Mouse (Mus musculus): ENCODE results near the gene Cdk10. TPM values are rescaled to one million over a fixed set of nuclear protein-coding genes. Genes with fewer than 3 reads are reported as not detected.

Gene Cdk10
- polyA plus RNA-seq, 1 experiment from 2014 or later: 23.4 TPM

DNA sequence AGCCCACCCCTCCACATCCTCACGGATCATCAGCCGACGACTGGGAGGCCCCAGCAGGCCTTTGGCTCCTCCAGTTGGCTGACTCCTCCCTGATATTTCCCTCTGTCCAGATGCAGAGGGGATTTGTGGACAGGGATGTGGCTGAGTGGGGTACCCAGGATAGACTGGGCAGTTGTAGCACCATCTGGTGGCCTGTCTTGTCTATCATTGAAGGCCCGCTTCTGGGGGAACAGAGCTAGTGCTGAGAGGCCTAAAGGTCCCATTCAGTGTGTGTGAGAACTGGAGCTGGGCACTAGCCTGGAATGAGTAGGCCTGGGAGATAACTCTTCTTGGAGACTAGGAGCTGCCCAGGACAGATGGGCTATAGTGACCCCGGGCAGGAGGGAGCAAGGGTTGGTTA, 7.1 kb downstream of the Cdk10 start:
- Histone ChIP-seq H3K4me2 (replicated peaks; ENCODE audit: low read depth, low read length) (no peak overlapping the region), H3K27me3 (replicated peaks; ENCODE audit: insufficient read depth, low read length) (0 out of 2 replicates have a peak, but pooled peaks cover 7% of the 10 kb centered on the region), H3K9me3 (ENCODE audit: low read length) (no peaks in the 10 kb centered on the region), H3K9ac (replicated peaks; ENCODE audit: low read depth) (no peak overlapping the region), H3K4me1 (ENCODE audit: insufficient read depth, low read depth, low read length) (peaks cover 4% of the 10 kb centered on the region; the same call in 1 of the 2 replicates), H3K4me3 (ENCODE audit: low read depth, low read length) (no peak overlapping the region), H3K36me3 (ENCODE audit: insufficient read depth, low read length) (no peaks in the 10 kb centered on the region), H3K27ac (ENCODE audit: low read length) (no peak overlapping the region)
- TF ChIP-seq CTCF (IDR thresholded peaks at IDR 0.05): peak; percentile 38
- no peak for TF ChIP-seq EP300 (IDR thresholded peaks at IDR 0.05)
- no peak for DNase-seq (ENCODE audit: low spot score)
- 35% methylated on average over 5 of the region's 5 CpGs for WGBS
- no peak for ATAC-seq

DNA sequence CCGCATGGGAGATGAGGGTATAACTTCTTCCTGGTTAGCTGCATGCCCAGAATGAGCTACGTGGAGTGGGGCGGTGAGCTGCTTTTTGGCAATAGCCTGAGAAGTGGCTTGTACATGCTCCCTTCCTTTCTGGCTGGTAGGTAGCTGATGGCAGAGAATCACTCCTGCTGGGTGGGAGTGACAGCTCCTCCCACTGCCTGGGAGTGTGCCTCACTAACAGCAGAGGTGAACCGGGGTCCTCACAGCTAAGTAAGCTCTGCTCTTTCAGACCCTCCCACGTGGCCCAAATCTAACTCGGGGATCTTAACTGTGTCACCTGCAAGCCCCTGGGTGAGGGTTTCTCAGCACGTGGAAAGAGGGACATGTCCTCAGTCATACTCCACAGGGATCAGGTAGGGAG, 7.9 kb downstream of the Cdk10 start:
- peaks cover 4% of the 10 kb centered on the region; the same call in 1 of the 2 replicates for H3K4me1 ChIP-seq (ENCODE audit: insufficient read depth, low read depth, low read length)
- no peak overlapping the region for H3K4me3 ChIP-seq (ENCODE audit: low read depth, low read length)
- H3K27ac ChIP-seq (ENCODE audit: low read length): no peak overlapping the region
- no peaks in the 10 kb centered on the region for H3K9me3 ChIP-seq (ENCODE audit: low read length)
- H3K9ac ChIP-seq (replicated peaks; ENCODE audit: low read depth): no peak overlapping the region
- 31% methylated on average over 7 of the region's 7 CpGs for WGBS
- ATAC-seq (no peak), DNase-seq (ENCODE audit: low spot score) (no peak)
- no peak overlapping the region for H3K4me2 ChIP-seq (replicated peaks; ENCODE audit: low read depth, low read length)
- no peaks in the 10 kb centered on the region for H3K36me3 ChIP-seq (ENCODE audit: insufficient read depth, low read length)
- TF ChIP-seq EP300 (IDR thresholded peaks at IDR 0.05) (no peak), CTCF (IDR thresholded peaks at IDR 0.05) (no peak)
- 0 out of 2 replicates have a peak, but pooled peaks cover 7% of the 10 kb centered on the region for H3K27me3 ChIP-seq (replicated peaks; ENCODE audit: insufficient read depth, low read length)

DNA sequence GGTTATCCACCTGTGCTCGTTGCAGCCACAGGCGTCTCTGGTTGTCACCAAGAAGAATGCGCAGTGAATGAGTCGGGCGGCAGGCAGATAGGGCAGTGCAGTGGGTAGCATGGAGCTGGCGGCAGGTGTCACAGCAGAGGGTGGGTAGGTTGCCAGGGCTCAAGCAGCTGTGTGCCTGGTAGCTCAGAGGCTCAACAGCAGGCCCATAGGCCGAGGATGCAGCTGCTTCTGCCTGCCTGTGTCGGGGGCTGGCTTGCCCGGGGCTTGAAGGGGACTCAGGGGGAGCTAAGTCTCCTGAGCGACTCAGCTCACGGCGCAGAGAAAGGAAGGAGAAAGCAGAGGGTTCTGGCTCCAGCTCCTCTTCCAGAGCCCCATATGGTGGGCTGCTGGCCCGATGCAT, 8.7 kb downstream of the Cdk10 start:
- Histone ChIP-seq H3K9ac (replicated peaks; ENCODE audit: low read depth) (no peak overlapping the region), H3K27me3 (replicated peaks; ENCODE audit: insufficient read depth, low read length) (0 out of 2 replicates have a peak, but pooled peaks cover 7% of the 10 kb centered on the region), H3K4me2 (replicated peaks; ENCODE audit: low read depth, low read length) (no peak overlapping the region), H3K4me1 (ENCODE audit: insufficient read depth, low read depth, low read length) (peaks cover 4% of the 10 kb centered on the region; the same call in 1 of the 2 replicates), H3K36me3 (ENCODE audit: insufficient read depth, low read length) (no peaks in the 10 kb centered on the region), H3K9me3 (ENCODE audit: low read length) (no peaks in the 10 kb centered on the region), H3K4me3 (ENCODE audit: low read depth, low read length) (no peak overlapping the region), H3K27ac (ENCODE audit: low read length) (no peak overlapping the region)
- DNase-seq (ENCODE audit: low spot score): no peak
- TF ChIP-seq EP300 (IDR thresholded peaks at IDR 0.05) (no peak), CTCF (IDR thresholded peaks at IDR 0.05) (no peak)
- no peak for ATAC-seq
- WGBS: 55% methylated on average over 9 of the region's 13 CpGs

DNA sequence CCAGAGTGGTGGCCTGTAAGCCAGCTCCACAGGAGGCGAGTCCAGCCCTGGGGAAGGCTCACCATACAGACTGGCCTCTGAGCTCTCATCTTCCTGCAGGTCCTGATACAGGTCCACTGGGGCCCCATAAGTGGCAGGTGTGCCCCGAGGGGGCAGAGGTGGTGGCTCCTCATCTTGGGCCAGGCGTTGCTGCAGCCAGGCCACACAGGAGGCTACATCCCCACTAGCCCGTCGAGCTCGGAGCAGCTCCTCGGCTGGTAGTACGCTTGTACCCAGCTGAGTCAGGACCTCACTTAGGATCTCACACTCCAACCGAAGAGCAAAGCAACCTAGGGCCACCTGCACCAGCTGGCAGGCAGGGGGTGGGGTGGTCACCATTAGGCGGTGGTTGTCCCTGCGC, 9.1 kb downstream of the Cdk10 start:
- Histone ChIP-seq H3K4me1 (ENCODE audit: insufficient read depth, low read depth, low read length) (peaks cover 4% of the 10 kb centered on the region; the same call in 1 of the 2 replicates), H3K27ac (ENCODE audit: low read length) (no peak overlapping the region), H3K9ac (replicated peaks; ENCODE audit: low read depth) (no peak overlapping the region), H3K4me3 (ENCODE audit: low read depth, low read length) (no peak overlapping the region), H3K9me3 (ENCODE audit: low read length) (no peaks in the 10 kb centered on the region), H3K27me3 (replicated peaks; ENCODE audit: insufficient read depth, low read length) (0 out of 2 replicates have a peak, but pooled peaks cover 7% of the 10 kb centered on the region), H3K4me2 (replicated peaks; ENCODE audit: low read depth, low read length) (no peak overlapping the region), H3K36me3 (ENCODE audit: insufficient read depth, low read length) (no peaks in the 10 kb centered on the region)
- 75% methylated on average over 11 of the region's 11 CpGs for WGBS
- DNase-seq (ENCODE audit: low spot score) (no peak), ATAC-seq (no peak)
- TF ChIP-seq EP300 (IDR thresholded peaks at IDR 0.05) (no peak), CTCF (IDR thresholded peaks at IDR 0.05) (no peak)

DNA sequence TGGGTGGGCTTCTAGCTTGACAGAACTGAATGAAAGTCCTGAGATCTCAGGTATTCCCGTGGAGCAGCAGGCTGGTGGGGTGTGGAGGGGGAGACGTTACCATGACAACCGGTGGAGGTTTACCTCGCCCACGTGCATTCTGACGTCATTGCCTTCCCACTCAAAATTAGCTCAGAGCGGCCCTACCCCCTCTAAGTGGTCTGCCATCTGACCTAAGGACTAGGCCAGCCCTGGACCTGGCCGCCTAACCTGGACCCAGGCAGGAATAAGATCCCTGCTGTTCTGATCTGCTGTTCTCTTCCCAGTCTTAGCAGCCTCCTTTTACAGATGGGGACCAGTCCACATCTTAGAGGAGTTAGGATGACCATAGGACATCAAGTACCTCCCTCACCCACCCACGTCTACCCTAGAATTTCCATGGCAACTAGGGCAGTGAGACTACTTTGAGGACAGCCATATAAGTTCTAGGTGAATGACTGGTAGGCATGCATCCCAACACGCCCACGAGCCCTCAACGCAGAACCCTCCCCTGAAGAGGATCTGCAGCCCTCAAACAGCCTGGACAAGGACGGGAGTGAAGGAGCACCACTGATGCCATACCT, 10.4 kb downstream of the Cdk10 start:
- no peaks in the 10 kb centered on the region for H3K36me3 ChIP-seq (ENCODE audit: insufficient read depth, low read length)
- H3K4me3 ChIP-seq (ENCODE audit: low read depth, low read length): peak overlapping the region; percentile 60
- ATAC-seq (peak; percentile 12; the same call in 1 of the 2 replicates), DNase-seq (ENCODE audit: low spot score) (peak; percentile 40)
- WGBS: 21% methylated on average over 13 of the region's 13 CpGs
- H3K4me2 ChIP-seq (replicated peaks; ENCODE audit: low read depth, low read length): peak overlapping the region; percentile 95
- H3K27me3 ChIP-seq (replicated peaks; ENCODE audit: insufficient read depth, low read length): 0 out of 2 replicates have a peak, but pooled peaks cover 7% of the 10 kb centered on the region
- H3K9me3 ChIP-seq (ENCODE audit: low read length): no peaks in the 10 kb centered on the region
- no peak overlapping the region for H3K27ac ChIP-seq (ENCODE audit: low read length)
- no peak for TF ChIP-seq EP300 (IDR thresholded peaks at IDR 0.05)
- TF ChIP-seq CTCF (IDR thresholded peaks at IDR 0.05): no peak
- H3K4me1 ChIP-seq (ENCODE audit: insufficient read depth, low read depth, low read length): peaks cover 4% of the 10 kb centered on the region; the same call in 1 of the 2 replicates
- no peak overlapping the region for H3K9ac ChIP-seq (replicated peaks; ENCODE audit: low read depth)

DNA sequence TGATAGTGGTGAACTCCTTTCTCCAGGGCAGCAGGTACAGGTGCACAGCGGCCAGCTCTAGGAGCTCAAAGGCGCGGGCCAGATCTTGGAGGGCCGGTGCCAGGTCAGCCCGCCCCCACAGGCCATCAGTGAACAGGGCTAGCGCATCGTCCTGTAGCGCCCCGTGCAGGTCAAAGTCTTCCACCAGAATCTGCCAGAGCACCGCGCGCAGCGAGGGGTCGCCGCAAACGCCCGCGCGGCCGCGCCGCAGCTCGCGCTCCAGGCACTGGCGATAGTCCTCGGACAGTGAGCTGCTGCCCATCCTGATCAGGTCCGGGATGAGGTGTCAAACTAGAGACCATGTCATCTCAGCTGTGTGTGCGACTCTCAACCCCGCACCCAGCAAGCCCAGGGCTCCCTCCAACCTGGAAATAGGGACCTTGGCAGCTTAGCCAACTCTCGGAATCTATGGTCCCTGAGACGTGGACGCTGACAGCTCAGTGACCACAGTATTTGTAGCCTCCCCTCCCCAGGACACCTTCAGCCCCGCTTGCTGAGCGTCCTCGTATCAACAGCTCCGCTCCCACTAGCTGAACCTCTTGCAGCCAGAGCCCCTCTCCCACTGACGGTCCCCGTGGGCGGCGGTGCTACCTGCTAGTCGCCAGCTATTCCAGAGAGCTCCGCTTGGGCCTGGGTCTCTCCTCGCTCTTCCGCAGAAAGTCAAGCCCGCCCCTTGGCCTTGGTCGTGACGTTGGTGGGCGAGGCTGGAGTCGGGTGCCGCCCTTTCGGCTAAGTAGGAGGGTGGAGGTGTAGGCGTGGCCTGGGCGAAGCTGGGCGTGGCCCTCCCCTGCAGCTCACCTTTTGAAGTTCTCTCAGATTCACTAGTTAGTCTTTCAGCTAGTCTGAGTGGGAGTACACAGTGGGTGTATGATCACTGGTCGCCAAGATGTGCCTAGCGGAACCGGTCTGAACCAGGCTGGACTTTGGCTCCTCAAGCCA, 11.2 kb downstream of the Cdk10 start, which contains the start of gene Spata2l:
Gene Spata2l, minus strand, starts transcription at position 714 of the 978 bp plus-strand sequence.
- DNase-seq (ENCODE audit: low spot score): peak; percentile 92
- Histone ChIP-seq H3K4me3 (ENCODE audit: low read depth, low read length) (peak within 1 kb of the TSS; percentile 60), H3K27ac (ENCODE audit: low read length) (no peak within 1 kb of the TSS), H3K27me3 (replicated peaks; ENCODE audit: insufficient read depth, low read length) (0 out of 2 replicates have a peak, but pooled peaks cover 7% of the 10 kb centered on the region), H3K4me2 (replicated peaks; ENCODE audit: low read depth, low read length) (peak within 1 kb of the TSS; percentile 95), H3K36me3 (ENCODE audit: insufficient read depth, low read length) (no peaks in the 10 kb centered on the region), H3K9me3 (ENCODE audit: low read length) (no peaks in the 10 kb centered on the region), H3K4me1 (ENCODE audit: insufficient read depth, low read depth, low read length) (peaks cover 4% of the 10 kb centered on the region; the same call in 1 of the 2 replicates), H3K9ac (replicated peaks; ENCODE audit: low read depth) (peak within 1 kb of the TSS; percentile 20)
- under 1% methylated on average over 57 of the region's 57 CpGs for WGBS
- TF ChIP-seq CTCF (IDR thresholded peaks at IDR 0.05) (peak; percentile 63), EP300 (IDR thresholded peaks at IDR 0.05) (no peak)
- peak; percentile 93 for ATAC-seq
